Mouse (Mus musculus) heart, embryonic 14.5 days (tissue): ENCODE measurements around the gene Phox2a. TPM values are rescaled to one million over a fixed set of nuclear protein-coding genes. Genes with fewer than 3 reads are reported as not detected.

Source experiments
- ATAC-seq: fragments of 200-750 bp; cut with Nextera tagmentation; 2 replicates; pipeline ENCODE4 v1.8.0; 2017; ENCODE audit warnings: low read depth, moderate TSS enrichment; ENCODE audit not compliant: insufficient number of reproducible peaks, insufficient read depth, low FRiP score
- H3K27ac ChIP-seq, 2 experiments: fragments of 200-500 bp in 1 of 2; fragments of 300-500 bp in 1 of 2; sonication (generic) in 1 of 2; replicated peaks in 1 of 2; 2 replicates each; pipeline ENCODE4 v1.5.1; 2012 to 2014; ENCODE audit warnings: low read depth in 2 of 2, low read length in 2 of 2, control low read depth in 1 of 2, mild to moderate bottlenecking in 1 of 2, mixed read lengths in 1 of 2; ENCODE audit not compliant: control insufficient read depth in 1 of 2, insufficient read depth in 1 of 2
- H3K27me3 ChIP-seq: fragments of 300-500 bp; sonication (generic); 2 replicates; pipeline ENCODE4 v1.6.1; 2014; ENCODE audit warnings: mild to moderate bottlenecking, low read length, control low read depth; ENCODE audit not compliant: control insufficient read depth, insufficient read depth
- H3K36me3 ChIP-seq: fragments of 300-500 bp; sonication (generic); 2 replicates; pipeline ENCODE4 v1.6.1; 2014; ENCODE audit warnings: mild to moderate bottlenecking, control low read depth, low read length, mixed read lengths; ENCODE audit not compliant: control insufficient read depth, insufficient read depth
- H3K4me1 ChIP-seq, 2 experiments: fragments of 200-500 bp in 1 of 2; fragments of 300-500 bp in 1 of 2; sonication (generic) in 1 of 2; 2 replicates each; pipeline ENCODE4 v1.6.1; 2012 to 2014; ENCODE audit warnings: low read length in 2 of 2, control low read depth in 1 of 2, mixed read lengths in 1 of 2; ENCODE audit not compliant: control insufficient read depth in 2 of 2, insufficient read depth in 2 of 2
- H3K4me2 ChIP-seq: fragments of 300-500 bp; sonication (generic); 2 replicates; pipeline ENCODE4 v1.6.1; 2014; ENCODE audit warnings: mild to moderate bottlenecking, low read length
- H3K4me3 ChIP-seq, 2 experiments: fragments of 200-500 bp in 1 of 2; fragments of 300-500 bp in 1 of 2; sonication (generic) in 1 of 2; 2 replicates each; pipeline ENCODE4 v1.5.1; 2012 to 2014; ENCODE audit warnings: low read length in 2 of 2, mild to moderate bottlenecking in 2 of 2, control low read depth in 1 of 2, low read depth in 1 of 2, moderate library complexity in 1 of 2; ENCODE audit not compliant: control insufficient read depth in 1 of 2, insufficient read depth in 1 of 2
- H3K9ac ChIP-seq: fragments of 300-500 bp; sonication (generic); 2 replicates; pipeline ENCODE4 v1.6.1; 2014; ENCODE audit warnings: mild to moderate bottlenecking, low read length
- H3K9me3 ChIP-seq: fragments of 300-500 bp; sonication (generic); 2 replicates; pipeline ENCODE4 v1.6.1; 2016; ENCODE audit warnings: low read length, control low read depth; ENCODE audit not compliant: control insufficient read depth
- WGBS: fragments of 180-500 bp; shearing (Covaris S2); extraction: QIAGEN DNeasy Blood & Tissue Kit; methylation state at CpG from one replicate; pipeline ENCODE4 v1.1.7; 2014; 5-methylcytosine and 5-hydroxymethylcytosine counted together
- polyA plus RNA-seq: library from polyadenylated mRNA; unstranded; fragments of >200 nt; fragmentation: Nextera tagmentation; extraction: Ambion mirVana; gene quantifications from 2 replicates; pipeline ENCODE4 v1.2.1, GENCODE M21; 2014

Phox2a gene
- polyA plus RNA-seq, 1 experiment from 2014 or later = 1.2 TPM

- Histone ChIP-seq H3K9ac (no peak within 1 kb of the TSS), H3K27me3 (no peaks in the 10 kb centered on the region), H3K4me1 (peaks cover 7 to 14% of the 10 kb centered on the region in 2 experiments), H3K36me3 (no peaks in the 10 kb centered on the region), H3K4me2 (no peak within 1 kb of the TSS), H3K4me3 (no peak within 1 kb of the TSS), H3K27ac (no peak within 1 kb of the TSS), H3K9me3 (no peaks in the 10 kb centered on the region)
- 67% methylated on average over 3 of the region's 3 CpGs for WGBS
- no peak for ATAC-seq
Observed at GRCm38 (mm10) chr7:101863415-101863814, 45.3 kb downstream of the Phox2a start, which contains the start of gene Anapc15. Gene Anapc15 (plus strand): TSS chr7:101863715.

GRCm38 (mm10) chr7:101866491-101867265 lies 48.6 kb downstream of the Phox2a start:
- H3K4me2 ChIP-seq = no peak overlapping the region
- 75% methylated on average over 11 of the region's 11 CpGs for whole genome bisulfite sequencing
- H3K36me3 ChIP-seq = no peaks in the 10 kb centered on the region
- peaks cover 17 to 31% of the 10 kb centered on the region in 2 experiments for H3K4me1 ChIP-seq
- ATAC-seq = no peak
- no peaks in the 10 kb centered on the region for H3K27me3 ChIP-seq
- no peaks in the 10 kb centered on the region for H3K9me3 ChIP-seq
- H3K4me3 ChIP-seq = no peak overlapping the region
- no peak overlapping the region for H3K9ac ChIP-seq
- no peak overlapping the region; a peak in 1 of 4 replicates for H3K27ac ChIP-seq

GRCm38 (mm10) chr7:101867482-101867881 lies 49.4 kb downstream of the Phox2a start:
- Histone ChIP-seq H3K9ac (no peak overlapping the region), H3K4me2 (no peak overlapping the region), H3K27ac (no peak overlapping the region), H3K9me3 (no peaks in the 10 kb centered on the region), H3K27me3 (no peaks in the 10 kb centered on the region), H3K4me1 (peaks cover 18 to 32% of the 10 kb centered on the region in 2 experiments), H3K36me3 (no peaks in the 10 kb centered on the region), H3K4me3 (no peak overlapping the region)
- ATAC-seq = no peak
- WGBS = 97% methylated on average over 4 of the region's 4 CpGs

GRCm38 (mm10) chr7:101868241-101869162 lies 50.4 kb downstream of the Phox2a start:
- Histone ChIP-seq H3K9me3 (no peaks in the 10 kb centered on the region), H3K9ac (no peak overlapping the region), H3K27me3 (no peaks in the 10 kb centered on the region), H3K4me3 (no peak overlapping the region), H3K4me2 (no peak overlapping the region), H3K27ac (peak overlapping the region; percentile 5 to 33; a peak in 2 of 4 replicates), H3K4me1 (peaks cover 21 to 32% of the 10 kb centered on the region in 2 experiments), H3K36me3 (no peaks in the 10 kb centered on the region)
- 54% methylated on average over 13 of the region's 13 CpGs for WGBS
- no peak for ATAC-seq

- no peaks in the 10 kb centered on the region for H3K36me3 ChIP-seq
- no peak for ATAC-seq
- WGBS = 63% methylated on average over 7 of the region's 7 CpGs
- H3K4me1 ChIP-seq = peaks cover 21 to 32% of the 10 kb centered on the region in 2 experiments
- 0 out of 4 replicates have a peak overlapping the region, but pooled peaks of 1 of the 2 experiments have one; percentile 5 for H3K27ac ChIP-seq
- no peak overlapping the region for H3K9ac ChIP-seq
- no peak overlapping the region for H3K4me3 ChIP-seq
- no peaks in the 10 kb centered on the region for H3K9me3 ChIP-seq
- H3K4me2 ChIP-seq = no peak overlapping the region
- no peaks in the 10 kb centered on the region for H3K27me3 ChIP-seq
Observed at GRCm38 (mm10) chr7:101869163-101869500, 51.0 kb downstream of the Phox2a start.

GRCm38 (mm10) chr7:101870629-101871028 lies 52.5 kb downstream of the Phox2a start, which contains the start of gene Folr1:
Gene Folr1 (minus strand): TSS chr7:101870788.
- Histone ChIP-seq H3K9me3 (no peaks in the 10 kb centered on the region), H3K4me2 (no peak within 1 kb of the TSS), H3K27me3 (no peaks in the 10 kb centered on the region), H3K4me3 (no peak within 1 kb of the TSS), H3K9ac (no peak within 1 kb of the TSS), H3K36me3 (no peaks in the 10 kb centered on the region), H3K4me1 (peaks cover 21 to 32% of the 10 kb centered on the region in 2 experiments), H3K27ac (peak within 1 kb of the TSS; percentile 34 to 46; a peak in 3 of 4 replicates)
- 83% methylated on average over 2 of the region's 2 CpGs for WGBS
- no peak for ATAC-seq

- H3K4me1 ChIP-seq = peaks cover 21 to 32% of the 10 kb centered on the region in 2 experiments
- no peak overlapping the region for H3K4me3 ChIP-seq
- no peaks in the 10 kb centered on the region for H3K27me3 ChIP-seq
- no peak overlapping the region for H3K9ac ChIP-seq
- H3K9me3 ChIP-seq = no peaks in the 10 kb centered on the region
- H3K4me2 ChIP-seq = no peak overlapping the region
- no peaks in the 10 kb centered on the region for H3K36me3 ChIP-seq
- peak; percentile 55; the same call in 1 of the 2 replicates for ATAC-seq
- WGBS = 25% methylated on average over 3 of the region's 3 CpGs
- peak overlapping the region; percentile 34 to 46; a peak in 3 of 4 replicates for H3K27ac ChIP-seq
Observed at GRCm38 (mm10) chr7:101871296-101871695, 53.2 kb downstream of the Phox2a start.
